Mouse (Mus musculus): Measurements from ENCODE around the gene Lipk. TPM values are rescaled to one million over a fixed set of nuclear protein-coding genes. Genes with fewer than 3 reads are reported as not detected.

Gene Lipk
- polyA plus RNA-seq (2014; fragmentation: Illumina TruSeq; extraction: RNeasy Lipid Tissue Mini Kit (QIAGEN cat#74804); ENCODE audit: low read depth, low replicate concordance), result not detected

DNA sequence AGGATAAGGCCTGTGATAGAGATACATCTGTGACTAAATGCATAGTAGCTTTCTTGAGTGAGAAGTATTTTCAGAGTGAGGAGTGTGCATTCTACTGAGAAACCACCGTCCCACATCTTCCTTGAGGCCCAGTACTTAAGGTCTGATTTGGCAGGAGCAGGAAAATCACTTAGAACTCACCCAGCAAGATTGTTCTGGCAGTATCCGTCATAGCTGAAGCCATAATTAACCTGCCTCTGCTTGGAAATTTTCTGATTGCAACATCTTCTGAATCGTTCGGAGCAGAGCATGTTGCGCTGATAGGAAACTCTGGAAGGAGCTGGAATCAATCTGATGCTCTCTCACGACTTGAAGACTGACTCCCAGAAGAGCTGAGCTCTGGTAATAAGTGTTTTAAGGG lies at the start of gene Lipk:
Gene Lipk (plus strand): TSS at position 289 of the 400 bp plus-strand sequence.

GRCm38 (mm10) chr19:33960887-33961286 lies 47.2 kb upstream of the Lipk start, which contains the start of gene Lipf:
Gene Lipf (plus strand): TSS chr19:33961187.

GRCm38 (mm10) chr19:34066779-34067472 lies 58.8 kb downstream of the Lipk start, which contains the start of gene Lipn:
Gene Lipn (plus strand): TSS chr19:34067358.

Other genes starting within 250 kb of the Lipk start
- 58.8 TPM for gene Lipo3, start 246.3 kb upstream of the Lipk start, polyA plus RNA-seq (2014; fragmentation: Illumina TruSeq; extraction: RNeasy Lipid Tissue Mini Kit (QIAGEN cat#74804); ENCODE audit: low read depth, low replicate concordance)
- not detected for gene Lipo1, start 220.8 kb upstream of the Lipk start, polyA plus RNA-seq (2014; fragmentation: Illumina TruSeq; extraction: RNeasy Lipid Tissue Mini Kit (QIAGEN cat#74804); ENCODE audit: low read depth, low replicate concordance)
- not detected for gene Lipf, start 47.1 kb upstream of the Lipk start, polyA plus RNA-seq (2014; fragmentation: Illumina TruSeq; extraction: RNeasy Lipid Tissue Mini Kit (QIAGEN cat#74804); ENCODE audit: low read depth, low replicate concordance)
- not detected for gene Lipn, start 59.1 kb downstream of the Lipk start, polyA plus RNA-seq (2014; fragmentation: Illumina TruSeq; extraction: RNeasy Lipid Tissue Mini Kit (QIAGEN cat#74804); ENCODE audit: low read depth, low replicate concordance)
- gene Lipm, start 92.6 kb downstream of the Lipk start, polyA plus RNA-seq (2014; fragmentation: Illumina TruSeq; extraction: RNeasy Lipid Tissue Mini Kit (QIAGEN cat#74804); ENCODE audit: low read depth, low replicate concordance), result not detected
- not detected for gene Ankrd22, start 157.8 kb downstream of the Lipk start, polyA plus RNA-seq (2014; fragmentation: Illumina TruSeq; extraction: RNeasy Lipid Tissue Mini Kit (QIAGEN cat#74804); ENCODE audit: low read depth, low replicate concordance)
- 3.5 TPM for gene Stambpl1, start 183.9 kb downstream of the Lipk start, polyA plus RNA-seq (2014; fragmentation: Illumina TruSeq; extraction: RNeasy Lipid Tissue Mini Kit (QIAGEN cat#74804); ENCODE audit: low read depth, low replicate concordance)
- gene Acta2, start 247.3 kb downstream of the Lipk start, polyA plus RNA-seq (2014; fragmentation: Illumina TruSeq; extraction: RNeasy Lipid Tissue Mini Kit (QIAGEN cat#74804); ENCODE audit: low read depth, low replicate concordance), result 9.9 TPM

Data from kidney, adult 10 weeks (tissue).